Mouse (Mus musculus) brain, adult 2 months (tissue): Measurements from ENCODE around the gene St6galnac3.

Experiments
- DNase-seq: peaks from one replicate; pipeline ENCODE4 v3.0.0; 2011; ENCODE audit warnings: low read depth, low spot score

St6galnac3 gene

DNA sequence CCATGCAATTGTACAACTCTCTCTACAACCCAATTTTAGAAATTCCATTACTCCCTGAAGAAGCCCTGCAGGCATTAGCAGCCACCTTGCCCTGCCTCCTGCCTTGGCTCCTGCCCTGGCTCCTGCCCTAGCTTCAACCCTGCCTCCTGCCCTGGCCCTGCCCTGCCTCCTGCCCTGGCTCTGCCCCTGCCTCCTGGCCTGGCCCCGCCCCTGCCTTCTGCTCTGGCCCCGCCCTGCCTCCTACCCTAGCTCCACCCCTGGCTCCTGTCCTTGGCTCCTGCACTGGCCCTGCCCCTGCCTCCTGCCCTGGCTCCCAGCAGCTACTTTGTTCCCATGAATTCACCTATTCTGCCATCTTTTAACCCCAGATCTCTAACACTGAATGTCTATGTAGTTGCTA, 576.1 kb downstream of the St6galnac3 start:
- no peak for DNase-seq
